Mouse (Mus musculus): ENCODE data around the gene Stk32b.

The Stk32b gene

DNA sequence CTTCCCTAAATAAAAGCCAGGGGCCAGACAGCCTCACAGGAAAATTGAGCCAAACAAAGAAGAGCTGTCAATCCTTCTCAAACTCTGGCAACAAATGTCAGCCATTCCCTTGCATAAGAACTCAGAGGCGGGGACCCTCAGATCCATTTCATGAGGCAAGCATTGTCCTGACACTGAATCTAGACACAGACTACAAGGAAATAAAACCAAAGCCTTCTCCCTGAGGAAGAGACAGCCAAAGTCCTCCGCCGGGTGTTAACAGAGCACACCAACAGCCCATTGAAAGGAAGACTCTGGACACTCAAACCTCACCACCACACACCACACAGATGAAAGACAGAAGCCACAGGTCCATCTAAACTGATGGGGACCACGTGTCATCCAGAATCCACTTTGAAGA lies 57.8 kb downstream of the Stk32b start:
- DNase-seq (ENCODE audit: low spot score) = no peak

DNA sequence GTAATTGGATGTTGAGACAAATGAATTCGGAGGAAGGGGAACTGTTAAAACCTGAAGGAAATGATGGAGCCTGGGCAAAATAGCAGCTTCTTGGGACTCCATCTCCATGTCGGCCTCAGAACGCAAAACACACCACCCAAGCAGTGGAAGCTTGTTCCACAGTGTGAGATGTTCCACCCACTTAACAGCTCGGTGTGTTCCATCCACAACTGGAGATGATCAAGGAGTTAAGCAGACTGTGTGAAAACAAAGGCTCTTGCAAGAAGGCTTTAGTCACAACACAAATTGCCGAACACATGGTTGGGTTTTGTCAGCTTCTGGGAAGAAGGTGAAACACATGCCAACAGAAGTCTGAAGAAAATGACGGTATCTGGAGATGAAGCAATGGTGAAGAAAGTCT lies 59.2 kb downstream of the Stk32b start:
- DNase-seq (ENCODE audit: low spot score) = no peak

DNA sequence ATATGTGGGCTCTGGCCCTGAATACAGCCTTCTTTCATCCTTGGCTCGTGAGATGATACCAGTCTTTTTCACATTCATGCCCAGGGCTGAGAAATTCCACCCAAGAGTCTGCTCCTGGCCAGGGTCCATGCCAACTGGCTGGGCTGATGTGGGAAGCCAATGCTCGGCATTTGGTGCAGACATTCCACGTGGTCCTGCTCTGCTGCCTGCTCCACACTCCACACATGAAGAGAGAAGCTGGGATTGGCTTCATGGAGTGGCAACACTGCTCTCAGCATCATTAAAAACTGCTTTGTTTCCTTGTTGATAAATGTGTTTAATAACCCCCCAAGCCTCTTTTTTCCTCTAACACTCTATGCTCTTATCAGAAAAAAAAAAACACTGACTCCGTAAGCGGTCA lies 61.8 kb downstream of the Stk32b start:
- DNase-seq (ENCODE audit: low spot score) = no peak

DNA sequence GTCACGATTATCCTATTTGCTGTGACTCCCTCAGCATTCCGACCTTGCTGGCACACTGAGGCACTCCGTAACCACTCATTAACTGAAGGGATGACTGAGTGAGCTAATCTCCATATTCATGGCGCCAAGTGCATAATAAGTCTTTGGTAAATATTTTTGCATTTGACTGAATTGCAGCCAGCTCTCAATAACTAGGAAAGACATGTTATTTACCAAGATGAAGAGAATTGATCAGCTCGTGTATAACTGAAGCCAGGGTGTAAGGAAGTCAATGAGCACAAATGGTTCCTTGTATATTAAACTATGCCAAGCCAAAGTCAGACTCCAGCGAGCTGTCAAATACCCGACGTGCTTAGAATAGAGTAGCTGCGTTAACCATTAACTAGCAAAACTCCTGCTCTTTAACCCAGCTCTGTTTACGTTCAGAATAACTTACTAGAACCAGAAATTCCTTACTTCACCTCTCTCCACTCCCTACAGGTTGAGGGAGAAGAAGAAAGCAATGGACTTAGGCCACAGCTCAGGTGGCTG lies 66.2 kb downstream of the Stk32b start:
- no peak for DNase-seq (ENCODE audit: low spot score)

DNA sequence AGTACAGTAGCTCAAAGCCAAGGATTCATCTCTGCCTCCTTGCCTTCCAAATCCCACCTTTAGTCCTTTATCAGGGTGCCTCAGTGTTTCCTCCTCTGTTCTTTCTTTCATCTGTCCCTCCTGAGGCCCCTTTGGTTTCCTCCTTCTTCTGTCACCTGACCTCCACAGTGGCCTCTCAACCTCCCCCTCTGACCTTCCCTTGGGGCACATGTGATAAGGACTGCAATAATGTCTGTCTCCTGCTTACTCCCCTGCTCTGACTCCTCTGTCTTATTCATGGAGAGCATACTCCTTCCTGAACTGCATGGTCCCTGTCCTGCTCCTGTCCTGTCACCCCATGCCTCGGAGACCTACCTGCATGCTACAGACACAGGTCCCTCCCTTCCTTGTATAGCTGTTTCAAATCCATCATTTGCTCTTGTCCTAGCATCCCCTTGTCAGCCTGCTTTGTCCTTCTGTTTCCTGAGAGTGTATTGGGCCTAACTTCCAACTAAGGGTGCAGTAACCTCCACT lies 66.8 kb downstream of the Stk32b start:
- no peak for DNase-seq (ENCODE audit: low spot score)

DNA sequence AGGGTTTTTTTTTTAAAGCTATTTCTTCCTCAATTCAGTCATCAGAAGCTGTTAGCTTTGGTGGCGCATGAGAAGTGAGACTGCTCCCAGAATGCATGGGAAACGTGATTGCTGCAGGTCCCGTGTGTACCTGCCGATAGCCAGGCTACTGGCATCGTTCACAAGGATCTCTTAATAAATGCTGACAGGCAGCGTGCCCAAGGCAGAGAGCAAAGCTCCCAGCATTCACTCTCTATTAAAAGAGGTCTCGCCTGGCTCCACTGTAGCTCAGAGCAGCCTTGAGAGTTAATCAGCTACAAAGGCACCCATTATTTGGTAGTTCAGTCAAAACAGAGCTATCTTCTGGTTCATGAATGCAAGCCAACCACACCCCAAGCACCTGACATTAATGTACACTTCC lies 72.9 kb downstream of the Stk32b start:
- no peak for DNase-seq (ENCODE audit: low spot score)

DNA sequence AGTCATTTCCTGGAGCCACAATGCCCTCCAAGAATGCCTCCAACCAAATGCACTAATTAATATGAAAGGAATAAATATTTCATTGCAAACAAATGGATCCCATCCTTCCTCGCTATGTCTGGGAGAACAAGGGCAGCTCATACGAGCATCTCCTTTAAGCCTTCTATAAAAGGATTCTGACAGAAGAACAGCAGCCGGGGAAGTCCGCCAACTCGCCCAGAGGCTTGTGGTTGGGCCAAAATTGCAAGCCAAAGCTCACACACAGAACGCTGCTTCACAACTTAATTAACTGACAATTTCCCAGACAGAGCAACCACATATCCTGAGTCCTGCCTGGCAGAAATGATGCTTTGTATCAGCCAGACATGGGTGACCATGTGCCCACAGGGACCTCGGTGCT lies 74.5 kb downstream of the Stk32b start:
- no peak for DNase-seq (ENCODE audit: low spot score)

DNA sequence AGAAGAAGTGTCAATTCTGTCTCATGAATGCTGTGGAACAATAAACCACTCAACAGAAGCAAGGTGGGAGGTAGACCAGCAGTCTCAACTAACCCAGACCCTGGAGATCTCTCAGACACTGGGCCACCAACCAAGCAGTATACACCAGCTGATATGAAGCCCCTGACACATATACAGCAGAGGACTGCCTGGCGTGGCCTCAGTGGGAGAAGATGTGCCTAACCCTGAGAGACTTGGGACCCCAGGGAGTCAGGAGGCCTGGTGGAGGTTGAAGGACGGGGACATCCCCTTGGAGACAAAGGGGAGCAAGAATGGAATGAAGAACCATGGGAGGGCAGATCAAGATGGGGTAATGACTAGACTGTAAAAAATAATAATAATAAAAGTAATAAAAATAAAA lies 82.2 kb downstream of the Stk32b start:
- no peak for DNase-seq (ENCODE audit: low spot score)

DNA sequence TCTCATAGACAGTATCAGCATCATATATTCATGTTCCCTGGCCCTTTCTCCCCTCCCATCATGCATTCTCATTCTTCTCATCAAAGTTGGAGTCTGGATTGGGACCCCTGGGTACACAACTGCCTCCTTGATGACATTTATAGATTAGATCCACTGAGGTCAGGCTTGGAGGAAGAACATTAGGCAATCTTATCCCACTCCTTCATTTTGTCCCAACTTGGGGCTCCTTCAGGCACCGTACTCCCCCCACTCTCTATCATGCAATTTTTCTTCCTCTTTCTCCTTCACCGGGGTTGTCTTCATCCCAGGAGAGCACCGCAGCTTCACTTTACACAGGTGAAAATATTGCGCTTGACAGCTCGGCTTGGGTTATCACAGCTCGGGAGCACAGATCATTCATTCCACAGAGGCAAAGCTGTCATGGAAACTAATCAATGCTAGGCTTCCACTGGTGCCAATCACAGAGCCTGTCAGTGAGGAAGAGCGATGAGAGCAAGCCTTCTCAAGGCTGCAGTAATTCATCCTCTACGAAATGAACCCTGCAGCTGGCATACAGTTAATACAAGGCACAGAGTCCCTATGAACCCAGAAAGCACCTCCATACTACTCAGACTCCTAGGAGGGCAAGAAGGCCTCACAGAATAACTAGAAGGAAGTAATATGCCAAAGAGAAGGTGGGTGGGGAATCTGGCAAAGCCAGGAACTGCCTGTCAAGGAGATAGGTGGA lies 89.4 kb downstream of the Stk32b start:
- DNase-seq (ENCODE audit: low spot score) = no peak

DNA sequence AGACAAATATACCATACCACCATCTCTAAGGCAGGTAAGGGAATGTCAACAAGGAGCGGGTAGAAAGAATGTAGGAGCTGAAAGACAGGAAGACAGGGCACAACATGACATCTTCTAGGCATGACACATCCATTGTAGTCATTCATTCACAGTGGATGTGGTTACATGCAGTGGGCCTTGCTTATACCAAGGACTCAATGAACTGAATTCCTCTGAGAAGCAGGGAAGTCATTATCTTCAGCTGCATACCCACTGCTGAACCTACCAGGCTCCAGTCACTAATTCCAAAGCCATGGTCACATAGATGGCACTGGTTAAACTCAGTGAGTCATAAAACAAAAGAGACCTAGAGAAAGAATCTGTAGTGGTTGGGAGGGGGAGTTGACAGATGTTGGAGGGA lies 105.1 kb downstream of the Stk32b start:
- no peak for DNase-seq (ENCODE audit: low spot score)

DNA sequence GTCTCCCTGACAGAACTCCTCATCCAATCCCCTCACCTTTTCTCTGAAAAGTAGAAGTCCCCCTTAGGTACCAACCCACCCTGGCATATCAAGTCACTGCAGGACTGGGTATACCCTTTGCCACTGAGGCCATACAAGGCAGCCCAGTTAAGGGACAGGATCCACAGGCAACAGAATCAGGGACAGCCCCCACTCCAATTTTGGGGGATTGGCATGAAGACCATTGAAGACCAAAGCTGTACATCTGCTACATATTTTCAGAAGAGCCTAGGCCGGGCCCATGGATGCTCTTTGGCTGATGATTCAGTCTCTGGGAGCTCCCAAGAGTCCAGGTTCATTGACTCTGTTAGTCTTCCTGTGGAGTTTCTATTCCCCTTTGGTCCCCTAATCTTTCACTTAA lies 117.4 kb downstream of the Stk32b start:
- no peak for DNase-seq (ENCODE audit: low spot score)

DNA sequence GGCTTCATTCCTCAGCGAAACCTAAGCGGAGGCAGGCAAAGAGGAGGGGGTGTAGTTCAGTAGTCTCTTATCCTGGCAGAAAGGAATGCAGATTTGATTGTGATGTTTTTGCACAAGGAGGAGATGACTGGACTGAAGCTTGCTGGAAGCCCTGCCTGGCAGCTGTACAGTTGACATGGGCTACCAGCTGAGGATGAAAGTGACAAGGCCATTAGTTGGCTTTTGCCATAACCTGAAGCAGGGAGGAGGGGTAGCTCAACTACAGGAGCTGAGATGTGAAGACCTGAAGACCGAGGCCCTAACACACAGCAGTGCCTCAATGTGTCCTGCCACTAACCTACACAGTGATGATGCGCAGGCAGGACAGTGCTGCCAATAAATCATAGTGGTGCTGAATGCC lies 118.7 kb downstream of the Stk32b start:
- DNase-seq (ENCODE audit: low spot score) = no peak

DNA sequence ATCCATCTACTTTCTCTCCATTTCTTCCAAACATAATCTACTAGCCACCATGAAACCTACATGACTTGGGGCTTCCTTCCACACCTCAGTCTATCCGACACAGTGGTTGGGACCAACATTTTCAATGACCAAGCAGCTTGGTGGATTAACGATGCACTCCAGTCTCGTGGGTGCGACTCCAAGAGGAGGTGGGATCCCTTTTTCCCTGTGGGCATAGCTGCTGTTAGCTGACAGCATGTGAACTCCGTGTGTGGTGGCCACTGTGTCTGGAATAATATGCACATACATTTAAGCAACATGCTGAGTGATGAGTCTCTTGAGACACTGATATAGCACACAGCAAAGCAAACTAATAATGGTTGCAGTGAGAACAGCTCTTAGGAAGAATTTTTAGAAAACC lies 124.6 kb downstream of the Stk32b start:
- no peak for DNase-seq (ENCODE audit: low spot score)

DNA sequence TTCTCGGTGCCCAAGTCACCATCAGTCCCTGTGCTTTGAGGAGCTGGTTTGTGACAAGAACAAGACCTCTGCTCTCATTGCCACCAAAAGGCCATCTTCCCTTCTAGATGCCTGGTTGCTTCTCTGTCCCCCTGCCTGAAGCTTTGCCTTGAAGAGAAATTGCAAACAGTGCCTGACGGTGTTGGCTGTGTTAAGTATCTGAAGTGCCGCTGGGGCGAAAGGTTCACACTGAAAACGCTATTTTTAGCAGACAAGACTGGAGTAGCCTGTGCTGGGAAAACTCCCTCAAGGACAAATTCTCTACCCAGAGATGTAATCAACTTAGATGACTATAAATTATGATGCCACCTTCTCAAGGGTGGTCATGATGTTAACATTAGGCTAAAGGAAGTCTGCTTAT lies 129.1 kb downstream of the Stk32b start:
- no peak for DNase-seq (ENCODE audit: low spot score)

DNA sequence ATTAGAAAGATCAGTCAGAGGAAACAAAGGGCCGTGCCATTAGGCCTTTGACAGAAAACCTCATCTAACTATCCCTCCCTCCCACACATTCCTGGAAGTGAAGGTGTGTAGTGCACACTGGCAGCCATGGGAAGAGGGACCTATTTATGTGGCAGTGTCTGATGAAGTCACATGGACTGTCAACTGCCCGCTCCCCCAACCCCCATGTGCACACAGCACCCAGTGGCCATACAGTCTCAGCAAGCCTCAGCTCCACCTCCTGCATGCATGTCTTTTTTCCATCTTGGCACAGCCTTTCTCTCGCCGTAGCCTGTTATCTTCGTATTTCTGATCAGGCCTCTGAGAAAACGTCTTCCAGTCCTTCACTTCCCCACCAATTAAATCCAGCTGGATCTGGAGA lies 130.9 kb downstream of the Stk32b start:
- no peak for DNase-seq (ENCODE audit: low spot score)

DNA sequence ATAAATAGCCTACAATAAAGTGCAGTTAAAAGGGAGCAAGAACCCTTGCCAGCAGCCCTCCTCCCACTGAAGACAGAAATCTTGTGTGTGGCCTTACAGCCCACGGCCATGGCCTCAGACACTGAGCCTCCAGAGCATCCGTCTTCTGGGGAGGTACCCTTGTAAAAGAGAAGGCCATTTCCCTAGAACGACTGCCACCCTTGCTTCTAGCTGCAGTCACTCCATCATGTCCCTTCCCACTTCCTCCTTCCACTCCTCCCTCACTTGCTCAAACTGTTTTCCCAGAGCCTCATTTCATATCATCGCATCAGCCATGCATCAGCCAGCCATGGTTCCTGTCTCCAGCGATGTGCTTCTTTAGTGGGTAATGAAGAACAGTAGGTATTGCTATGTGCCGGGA lies 141.5 kb downstream of the Stk32b start:
- DNase-seq (ENCODE audit: low spot score) = no peak

DNA sequence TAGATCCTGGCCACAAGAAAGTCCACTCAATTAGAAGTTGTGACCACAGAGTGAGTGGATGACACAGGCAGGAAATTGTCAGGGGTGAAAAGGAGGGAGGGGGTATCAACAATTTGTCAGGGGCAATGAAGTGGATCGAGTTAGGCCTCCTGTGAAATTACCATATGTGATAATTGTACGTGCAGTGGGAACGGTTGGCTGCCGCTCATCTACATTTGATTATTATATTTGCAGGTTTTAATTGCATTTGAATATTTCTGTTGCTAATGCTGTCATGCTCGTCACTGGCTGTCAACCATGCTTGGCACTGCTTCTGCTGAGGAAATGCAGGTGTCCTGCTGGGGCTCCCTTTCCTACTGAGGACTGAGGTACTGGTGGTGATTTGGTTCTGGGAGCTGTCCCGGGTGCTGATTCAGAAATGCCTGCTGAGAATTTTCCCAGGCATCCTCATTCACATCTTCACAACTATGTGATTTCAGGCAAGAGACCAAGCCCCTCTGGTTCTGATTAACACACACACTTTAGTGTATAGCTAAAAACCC lies 159.6 kb downstream of the Stk32b start:
- DNase-seq (ENCODE audit: low spot score) = peak; percentile 48

DNA sequence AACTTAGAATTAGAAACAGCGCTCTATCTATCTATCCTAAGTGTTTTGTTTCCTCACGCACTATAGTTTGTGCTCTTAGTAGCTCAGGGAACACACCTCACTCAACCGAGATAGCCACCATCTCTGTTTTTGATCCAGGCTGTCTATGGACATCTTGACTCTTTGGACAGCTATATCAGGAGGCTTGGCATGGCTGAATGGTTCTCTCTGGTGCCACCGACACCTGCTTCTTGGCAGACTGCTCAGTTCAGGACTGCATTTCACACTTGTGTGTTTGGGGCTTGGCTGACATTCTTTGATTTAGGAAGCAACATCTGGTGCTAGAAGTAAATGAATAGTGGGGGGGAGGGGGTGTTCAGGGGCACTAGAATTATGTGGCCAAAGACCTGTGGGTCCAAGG lies 162.7 kb downstream of the Stk32b start:
- no peak for DNase-seq (ENCODE audit: low spot score)

DNA sequence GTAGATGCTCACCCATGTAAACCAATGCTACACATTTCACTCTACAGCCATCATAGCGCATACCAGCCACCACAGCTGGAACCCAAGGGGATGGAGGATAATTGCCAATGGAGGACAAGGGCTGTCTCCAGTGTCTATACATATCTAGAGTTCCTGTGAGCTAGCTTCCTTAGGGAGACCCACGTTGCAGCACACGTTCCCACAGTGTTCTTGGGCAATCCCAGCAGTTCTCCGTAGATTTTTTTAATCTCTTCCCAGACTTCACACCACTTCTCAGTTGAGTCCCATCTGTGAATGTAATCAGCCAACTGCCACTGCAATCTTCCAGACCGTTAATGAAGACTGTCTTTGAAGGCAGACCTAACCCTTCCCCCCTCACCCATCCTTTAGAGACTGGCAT lies 165.3 kb downstream of the Stk32b start:
- DNase-seq (ENCODE audit: low spot score) = no peak

DNA sequence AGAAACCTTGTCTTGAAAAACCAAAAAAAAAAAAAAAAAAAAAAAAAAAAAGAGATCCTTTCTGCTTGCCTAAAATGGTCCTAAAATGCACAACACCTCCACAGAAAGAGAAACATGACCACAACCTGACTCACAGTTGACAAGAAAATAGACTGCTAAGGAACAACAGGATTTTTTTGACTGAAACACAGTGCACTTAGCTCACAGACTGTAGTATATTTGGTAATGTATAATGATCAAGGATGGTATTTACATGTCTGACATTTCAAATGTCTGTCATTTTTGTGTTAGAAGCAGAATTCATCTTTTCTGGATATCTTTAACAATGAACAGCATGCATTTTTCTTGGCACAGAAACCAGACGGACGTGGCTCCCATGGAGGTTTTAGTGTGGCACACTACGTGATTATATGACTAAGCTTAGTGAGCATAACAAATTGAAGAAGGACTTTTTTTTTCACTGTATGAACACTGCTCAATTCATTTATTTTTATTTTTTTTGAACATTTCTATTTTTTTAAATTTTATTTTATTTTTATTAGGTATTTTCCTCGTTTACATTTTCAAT lies 181.2 kb downstream of the Stk32b start:
- DNase-seq (ENCODE audit: low spot score) = no peak

DNA sequence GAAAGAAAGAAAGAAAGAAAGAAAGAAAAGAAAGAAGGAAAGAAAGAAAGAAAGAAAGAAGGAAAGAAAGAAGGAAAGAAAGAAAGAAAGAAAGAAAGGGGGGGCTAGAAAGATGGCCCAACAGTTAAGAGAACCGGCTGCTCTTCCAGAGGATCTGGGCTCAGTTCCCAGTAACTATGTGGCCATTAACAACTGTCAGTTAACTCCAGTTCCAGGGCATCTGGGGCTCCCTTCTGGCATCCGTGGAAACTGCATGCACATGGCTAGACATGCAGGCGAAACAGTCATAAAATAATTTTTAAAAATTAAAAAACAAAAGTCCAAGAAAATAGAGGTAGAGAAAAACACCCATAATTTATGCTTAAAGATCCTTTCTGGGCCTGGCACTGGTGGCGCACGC lies 181.7 kb downstream of the Stk32b start:
- DNase-seq (ENCODE audit: low spot score) = no peak

DNA sequence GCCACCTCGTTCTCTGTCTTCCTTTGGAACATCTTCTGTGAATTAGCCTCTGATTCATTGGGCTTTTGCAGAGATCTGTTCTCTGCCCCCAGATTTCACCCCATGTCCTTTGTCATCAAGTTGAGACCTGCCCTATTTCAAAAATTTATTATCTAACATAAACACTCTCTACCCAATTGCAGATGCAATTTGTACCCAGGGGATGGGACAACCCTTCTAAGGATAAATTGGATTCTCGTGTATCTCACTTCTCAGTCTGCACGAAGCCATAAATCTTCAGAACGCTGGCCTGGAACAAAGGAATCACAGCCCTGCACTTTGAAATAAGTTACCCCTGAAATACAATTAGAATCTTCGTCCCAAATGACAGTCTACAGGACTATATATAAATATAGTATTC lies 191.6 kb downstream of the Stk32b start:
- DNase-seq (ENCODE audit: low spot score) = no peak

DNA sequence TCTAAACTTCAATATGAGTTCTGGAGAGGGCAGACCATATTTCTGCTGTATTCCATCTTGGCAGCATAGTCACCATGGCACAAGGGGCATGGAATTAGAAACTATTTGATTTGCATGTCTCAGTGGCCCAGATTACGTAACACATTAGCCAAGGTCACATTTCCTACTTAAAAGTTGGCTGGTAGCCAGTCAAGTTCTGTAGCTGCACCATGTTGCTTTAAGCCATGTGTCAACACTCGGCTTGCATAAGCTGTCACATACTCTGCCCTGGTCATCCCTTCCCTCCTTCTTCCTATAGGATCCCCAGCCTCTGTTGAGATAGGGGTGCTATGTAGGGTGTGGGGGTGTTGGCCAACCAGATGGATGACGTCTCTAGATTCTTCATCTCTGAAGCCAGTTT lies 196.5 kb downstream of the Stk32b start:
- no peak for DNase-seq (ENCODE audit: low spot score)

DNA sequence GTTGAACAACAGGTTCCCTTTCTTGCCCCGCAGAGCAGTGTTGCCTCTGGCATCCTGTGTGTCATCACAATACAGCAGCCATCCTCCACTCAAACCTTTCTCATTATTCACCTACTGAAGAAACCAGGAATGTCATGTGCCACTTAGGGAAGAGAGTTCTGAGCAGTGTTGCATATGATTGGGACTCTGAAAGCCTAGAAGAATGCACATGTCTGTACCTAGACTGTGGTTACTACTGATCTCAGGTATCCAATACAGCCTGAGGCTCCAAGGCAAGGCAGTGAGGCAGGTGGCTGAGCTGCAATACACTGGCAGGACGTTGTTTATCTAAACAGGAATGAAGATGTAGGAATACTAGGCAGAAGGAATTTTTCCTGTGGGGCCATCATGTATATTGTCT lies 204.5 kb downstream of the Stk32b start:
- peak; percentile 7 for DNase-seq (ENCODE audit: low spot score)
